In the genomic region with DNA sequence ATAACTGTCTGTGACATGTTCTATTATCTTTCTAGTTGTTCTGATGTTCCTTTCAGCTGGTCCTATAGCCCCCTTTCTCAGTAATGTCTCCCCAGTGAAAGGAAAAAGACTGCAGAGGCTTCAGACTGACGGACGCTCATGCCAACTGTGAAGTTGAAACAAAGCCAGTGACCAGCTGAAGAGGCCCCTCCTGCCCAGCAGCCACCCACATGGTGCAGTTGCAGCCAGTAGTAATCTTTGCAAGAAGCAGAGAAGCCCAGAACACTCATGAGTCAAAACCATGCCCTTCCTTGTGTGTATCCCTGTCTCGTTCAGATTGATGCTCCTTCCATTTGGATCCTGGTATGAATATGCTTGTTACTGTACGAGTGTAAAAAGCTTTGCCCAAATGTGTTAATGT, we compare ENCODE assay signal across 10 mouse cellular contexts.
DNase-seq lines count a peak whose midpoint lies in the region; ATAC-seq and TF ChIP-seq lines count a peak whose summit lies in the region.
"Had no signal": no experiment of that assay in that cellular context is flagged by ENCODE, and none has a peak within 500 bp of the region (broad histone marks: within the 10 kb centered on the region; RNA-seq: fewer than 3 reads in every experiment).

No protein-coding gene starts in this region.

- peaks cover 18% of the 10 kb centered on the region for H3K36me3 ChIP-seq in embryonic facial prominence, embryonic 11.5 days (replicated peaks; ENCODE audit: control insufficient read depth, insufficient read depth, low read depth, low read length)
- peaks cover 75% of the 10 kb centered on the region for H3K36me3 ChIP-seq in limb, embryonic 14.5 days (ENCODE audit: control insufficient read depth, insufficient read depth, low read length)
- H3K36me3 ChIP-seq: liver, embryonic 15.5 days had no signal

- peak; percentile 64 for ATAC-seq in frontal cortex, adult (ENCODE audit: low TSS enrichment)
- ATAC-seq in embryonic facial prominence, embryonic 11.5 days (replicated peaks; ENCODE audit: insufficient number of reproducible peaks, low FRiP score, low TSS enrichment, low read depth), result no peak
- ATAC-seq in limb, embryonic 14.5 days (ENCODE audit: low FRiP score, low read depth), result no peak

- 83% methylated on average over 4 of the region's 4 CpGs for WGBS in embryonic facial prominence, embryonic 11.5 days
- 63% methylated on average over 4 of the region's 4 CpGs for WGBS in limb, embryonic 14.5 days

- no peak overlapping the region for H3K9ac ChIP-seq in embryonic facial prominence, embryonic 11.5 days (replicated peaks; ENCODE audit: low read length)
- no peak overlapping the region for H3K9ac ChIP-seq in limb, embryonic 14.5 days (ENCODE audit: low read depth, low read length, severe bottlenecking)
- H3K9ac ChIP-seq: heart, embryonic 15.5 days; liver, embryonic 15.5 days had no signal

- no peak for TF ChIP-seq POLR2A in limb, embryonic 14.5 days (IDR thresholded peaks at IDR 0.05; ENCODE audit: borderline replicate concordance, extremely low read depth, insufficient read depth, insufficient read length)

- H3K27ac ChIP-seq in embryonic facial prominence, embryonic 11.5 days (replicated peaks; ENCODE audit: low read depth, low read length), result 0 out of 2 replicates have a peak overlapping the region, but pooled peaks have one; percentile 13
- peak overlapping the region; percentile 49; the same call in 1 of the 2 replicates for H3K27ac ChIP-seq in limb, embryonic 14.5 days (replicated peaks; ENCODE audit: low read depth, low read length)
- H3K27ac ChIP-seq: heart, embryonic 15.5 days; liver, embryonic 15.5 days had no signal

- no peak overlapping the region for H3K4me2 ChIP-seq in embryonic facial prominence, embryonic 11.5 days (ENCODE audit: low read depth, low read length)
- no peak overlapping the region for H3K4me2 ChIP-seq in limb, embryonic 14.5 days (replicated peaks; ENCODE audit: low read depth, low read length, severe bottlenecking)
- H3K4me2 ChIP-seq: heart, embryonic 15.5 days; liver, embryonic 15.5 days had no signal

- no peaks in the 10 kb centered on the region for H3K9me3 ChIP-seq in embryonic facial prominence, embryonic 11.5 days (replicated peaks; ENCODE audit: control insufficient read depth, low read length)
- H3K9me3 ChIP-seq in limb, embryonic 14.5 days (ENCODE audit: control insufficient read depth, low read length), result no peaks in the 10 kb centered on the region
- H3K9me3 ChIP-seq: heart, embryonic 15.5 days; liver, embryonic 15.5 days had no signal

- H3K4me1 ChIP-seq in embryonic facial prominence, embryonic 11.5 days (ENCODE audit: control insufficient read depth, insufficient read depth, low read length), result no peaks in the 10 kb centered on the region
- H3K4me1 ChIP-seq in limb, embryonic 14.5 days (ENCODE audit: control insufficient read depth, insufficient read depth, low read length), result peaks cover 35% of the 10 kb centered on the region
- H3K4me1 ChIP-seq: liver, embryonic 15.5 days had no signal

- DNase-seq in frontal cortex, postnatal 25 days (ENCODE audit: low spot score in 2 of 2), result no peak
- DNase-seq in left cerebral cortex, adult 18-20 months (ENCODE audit: low spot score in 2 of 2), result peak; percentile 53 to 62
- DNase-seq in left cerebral cortex, adult 8-10 months (ENCODE audit: low spot score in 2 of 2), result no peak
- DNase-seq in embryonic facial prominence, embryonic 11.5 days (ENCODE audit: low spot score), result no peak
- no peak for DNase-seq in limb, embryonic 14.5 days (ENCODE audit: low spot score)
- DNase-seq in embryo, embryonic 11 days, result no peak
- DNase-seq in thymus, postnatal 10 days (ENCODE audit: low spot score in 2 of 2), result no peak

- no peaks in the 10 kb centered on the region for H3K27me3 ChIP-seq in embryonic facial prominence, embryonic 11.5 days (ENCODE audit: control insufficient read depth, insufficient read depth, low read length)
- no peaks in the 10 kb centered on the region for H3K27me3 ChIP-seq in limb, embryonic 14.5 days (ENCODE audit: control insufficient read depth, insufficient read depth, low read length)
- H3K27me3 ChIP-seq: heart, embryonic 15.5 days; liver, embryonic 15.5 days had no signal

- H3K4me3 ChIP-seq in embryonic facial prominence, embryonic 11.5 days (ENCODE audit: low read depth, low read length), result no peak overlapping the region
- H3K4me3 ChIP-seq in limb, embryonic 14.5 days (replicated peaks; ENCODE audit: low read length), result no peak overlapping the region
- H3K4me3 ChIP-seq: heart, embryonic 15.5 days; liver, embryonic 15.5 days had no signal

Comparison
In these comparisons a context has a peak if more than half of its experiments do, and no peak if none do; other contexts are left out.
1. DNase-seq: peak in left cerebral cortex, adult 18-20 months (2 of 2); none in frontal cortex, postnatal 25 days (0 of 2), left cerebral cortex, adult 8-10 months (0 of 2), embryonic facial prominence, embryonic 11.5 days (single experiment), limb, embryonic 14.5 days (single experiment), embryo, embryonic 11 days (single experiment) and thymus, postnatal 10 days (0 of 2).